Mouse (Mus musculus) left cerebral cortex, adult 11 months (tissue): ENCODE measurements at regions not wholly inside any gene's neighbourhood (a gene's known extent, or its start where the extent isn't known, plus 50 kb on each side); places are given as distances from the start of the nearest gene placed in this dataset.

Experiments
- DNase-seq: peaks from one replicate; pipeline ENCODE4 v3.0.0; 2022; ENCODE audit warnings: low spot score

GRCm38 (mm10) chr8:38723254-38723653, 1729.8 kb downstream of the AI429214 start:
- no peak for DNase-seq

GRCm38 (mm10) chr8:38725257-38725656, 1731.9 kb downstream of the AI429214 start:
- no peak for DNase-seq

- no peak for DNase-seq
These were observed 1753.7 kb downstream of the AI429214 start for GRCm38 (mm10) chr8:38747134-38747533.

GRCm38 (mm10) chr8:38766626-38767226, 1773.3 kb downstream of the AI429214 start:
- no peak for DNase-seq

GRCm38 (mm10) chr8:38812482-38812881, 1819.1 kb downstream of the AI429214 start:
- no peak for DNase-seq

GRCm38 (mm10) chr8:38818163-38818562, 1824.8 kb downstream of the AI429214 start:
- DNase-seq = peak; percentile 35

- peak; percentile 26 for DNase-seq
These were observed 1813.4 kb upstream of the Adam24 start for GRCm38 (mm10) chr8:38861436-38861835.

- no peak for DNase-seq
These were observed 1807.5 kb upstream of the Adam24 start for GRCm38 (mm10) chr8:38867370-38867769.
